ENCODE assay signal across 8 mouse cellular contexts in genomic region chr16:18581050-18581622, GRCm38 (mm10). TPM values are rescaled to one million over a fixed set of nuclear protein-coding genes. Genes with fewer than 3 reads are reported as not detected.
DNase-seq lines count a peak whose midpoint lies in the region; ATAC-seq and TF ChIP-seq lines count a peak whose summit lies in the region.

No protein-coding gene starts in this region.

- H3K27ac ChIP-seq in bone marrow macrophage, adult 2 months (ENCODE audit: insufficient read depth, low read depth, low read length) = no peak overlapping the region
- H3K27ac ChIP-seq in hindbrain, embryonic 12.5 days = no peak overlapping the region

- TF ChIP-seq POLR2A in bone marrow macrophage, adult 2 months (IDR thresholded peaks at IDR 0.05; ENCODE audit: borderline replicate concordance, low read depth, low read length) = no peak

- intact Hi-C loops in heart, postnatal 36 days (cut with DNase I) = no loop called here
- intact Hi-C loops in gastrocnemius, postnatal 36 days (cut with DNase I) = no loop called here

- H3K27me3 ChIP-seq in hindbrain, embryonic 12.5 days = peaks cover 85% of the 10 kb centered on the region

- WGBS in hindbrain, embryonic 12.5 days = 5% methylated on average over 21 of the region's 21 CpGs

- H3K9me3 ChIP-seq in hindbrain, embryonic 12.5 days (replicated peaks) = no peaks in the 10 kb centered on the region

- H3K4me3 ChIP-seq in bone marrow macrophage, adult 2 months (ENCODE audit: insufficient read depth, low read length) = peak overlapping the region; percentile 48
- peak overlapping the region; percentile 36 for H3K4me3 ChIP-seq in hindbrain, embryonic 12.5 days

- H3K9ac ChIP-seq in hindbrain, embryonic 12.5 days = no peak overlapping the region

- H3K4me2 ChIP-seq in hindbrain, embryonic 12.5 days (replicated peaks) = peak overlapping the region; percentile 55

- no peaks in the 10 kb centered on the region for H3K4me1 ChIP-seq in bone marrow macrophage, adult 2 months (ENCODE audit: control insufficient read depth, insufficient read depth, low read length)
- H3K4me1 ChIP-seq in hindbrain, embryonic 12.5 days = peaks cover 20% of the 10 kb centered on the region

- TF ChIP-seq CTCF in bone marrow macrophage, adult 2 months (IDR thresholded peaks at IDR 0.05; ENCODE audit: low read depth, low read length) = no peak

- DNase-seq in heart, adult 11 months = peak; percentile 92
- no peak for DNase-seq in heart, postnatal 36 days
- peak; percentile 46 for DNase-seq in lung, postnatal 10 days
- DNase-seq in frontal cortex, adult 2 months (ENCODE audit: extremely low spot score in 1 of 2, low spot score in 1 of 2) = no peak
- DNase-seq in layer of hippocampus, adult 9-11 months = no peak
- DNase-seq in gastrocnemius, postnatal 36 days = no peak

- no peak for ATAC-seq in hindbrain, embryonic 12.5 days (ENCODE audit: low FRiP score)

- H3K36me3 ChIP-seq in hindbrain, embryonic 12.5 days = no peaks in the 10 kb centered on the region

RNA-seq across cellular contexts. Expression of gene Tbx1, which starts 9.3 kb away (rescaled TPM):
- total RNA-seq in heart, postnatal 36 days (2021) = 1 to 10 TPM in 1 of 2 experiments, under 1 TPM in 1; 0.51 to 2.2 TPM
- not detected in 2 replicates for polyA plus RNA-seq in bone marrow macrophage, adult 2 months (2012; ENCODE audit: insufficient read depth, insufficient read length, missing spikeins)
- 15.4 and 15.5 TPM in 2 replicates for polyA plus RNA-seq in hindbrain, embryonic 12.5 days (2016; fragmentation: Nextera tagmentation; extraction: Ambion mirVana)
- 2.8 and 2.9 TPM in 2 replicates for polyA plus RNA-seq in frontal cortex, adult 2 months (2012; rRNA removed)
- total RNA-seq in gastrocnemius, postnatal 36 days (2021) = 10 to 100 TPM in 1 of 2 experiments, 1 to 10 TPM in 1; 8.7 to 11.1 TPM

RNA-seq across cellular contexts. Expression of gene Gp1bb, which starts 41.1 kb away (rescaled TPM):
- 1 to 10 TPM; 1.2 TPM for total RNA-seq in heart, postnatal 36 days (2021)
- polyA plus RNA-seq in bone marrow macrophage, adult 2 months (2012; ENCODE audit: insufficient read depth, insufficient read length, missing spikeins) = not detected in 2 replicates
- 10.1 and 11.1 TPM in 2 replicates for polyA plus RNA-seq in hindbrain, embryonic 12.5 days (2016; fragmentation: Nextera tagmentation; extraction: Ambion mirVana)
- polyA plus RNA-seq in frontal cortex, adult 2 months (2012; rRNA removed) = 2.4 and 5.9 TPM in 2 replicates
- not detected for total RNA-seq in gastrocnemius, postnatal 36 days (2021)

RNA-seq across cellular contexts. Expression of gene Gm49601, which starts 45.1 kb away (rescaled TPM):
- 1 to 10 TPM in 1 of 2 experiments, under 1 TPM in 1; 0.60 to 1.6 TPM for total RNA-seq in heart, postnatal 36 days (2021)
- polyA plus RNA-seq in bone marrow macrophage, adult 2 months (2012; ENCODE audit: insufficient read depth, insufficient read length, missing spikeins) = not detected in 2 replicates
- 12.6 and 13.5 TPM in 2 replicates for polyA plus RNA-seq in hindbrain, embryonic 12.5 days (2016; fragmentation: Nextera tagmentation; extraction: Ambion mirVana)
- polyA plus RNA-seq in frontal cortex, adult 2 months (2012; rRNA removed) = 128 and 169 TPM in 2 replicates
- 1 to 10 TPM in 1 of 2 experiments, under 1 TPM in 1; 0.94 to 1.5 TPM for total RNA-seq in gastrocnemius, postnatal 36 days (2021)

RNA-seq across cellular contexts. Expression of gene Sept5, which starts 48.6 kb away (rescaled TPM):
- total RNA-seq in heart, postnatal 36 days (2021) = 1 to 10 TPM; 3.7 to 3.8 TPM
- 0.60 and 0.83 TPM in 2 replicates for polyA plus RNA-seq in bone marrow macrophage, adult 2 months (2012; ENCODE audit: insufficient read depth, insufficient read length, missing spikeins)
- 98.7 and 105 TPM in 2 replicates for polyA plus RNA-seq in hindbrain, embryonic 12.5 days (2016; fragmentation: Nextera tagmentation; extraction: Ambion mirVana)
- 772 and 810 TPM in 2 replicates for polyA plus RNA-seq in frontal cortex, adult 2 months (2012; rRNA removed)
- 1 to 10 TPM; 2.7 TPM for total RNA-seq in gastrocnemius, postnatal 36 days (2021)

Comparison
In these comparisons a context has a peak if more than half of its experiments do, and no peak if none do; other contexts are left out.
1. DNase-seq: peak in heart, adult 11 months (single experiment) and lung, postnatal 10 days (single experiment); none in heart, postnatal 36 days (0 of 2), frontal cortex, adult 2 months (0 of 2), layer of hippocampus, adult 9-11 months (single experiment) and gastrocnemius, postnatal 36 days (0 of 2).